Comparison of ENCODE assay signal across 9 mouse cellular contexts in genomic region chr9:79610286-79610685, GRCm38 (mm10).
DNase-seq lines count a peak whose midpoint lies in the region; ATAC-seq and TF ChIP-seq lines count a peak whose summit lies in the region.
"Had no signal": no experiment of that assay in that cellular context is flagged by ENCODE, and none has a peak within 500 bp of the region (broad histone marks: within the 10 kb centered on the region; RNA-seq: fewer than 3 reads in every experiment).

No protein-coding gene starts in this region.

- no peaks in the 10 kb centered on the region for H3K9me3 ChIP-seq in heart, embryonic 11.5 days (replicated peaks; ENCODE audit: control insufficient read depth, low read length)
- no peaks in the 10 kb centered on the region for H3K9me3 ChIP-seq in lung, postnatal 0 days (ENCODE audit: low read length)
- no peaks in the 10 kb centered on the region for H3K9me3 ChIP-seq in forebrain, postnatal 0 days (ENCODE audit: low read length)

- H3K27me3 ChIP-seq in heart, embryonic 11.5 days (ENCODE audit: control insufficient read depth, insufficient read depth, low read length): no peaks in the 10 kb centered on the region
- H3K27me3 ChIP-seq in lung, postnatal 0 days (replicated peaks; ENCODE audit: insufficient read depth, low read length): no peaks in the 10 kb centered on the region
- no peaks in the 10 kb centered on the region for H3K27me3 ChIP-seq in forebrain, postnatal 0 days (ENCODE audit: insufficient read depth, low read length)

- TF ChIP-seq EP300 in lung, postnatal 0 days (IDR thresholded peaks at IDR 0.05): no peak

- no peak for ATAC-seq in heart, embryonic 11.5 days (replicated peaks; ENCODE audit: insufficient number of reproducible peaks, low FRiP score, low TSS enrichment)
- peak; percentile 65; the same call in 1 of the 2 replicates for ATAC-seq in lung, postnatal 0 days
- ATAC-seq in erythroid progenitor cell, adult 5-6 weeks (replicated peaks; ENCODE audit: low FRiP score, poor library complexity, severe bottlenecking): no peak
- ATAC-seq in forebrain, postnatal 0 days: no peak

- 75% methylated on average over 6 of the region's 6 CpGs for WGBS in heart, embryonic 11.5 days (ENCODE audit: insufficient replicate concordance)
- 66% methylated on average over 6 of the region's 6 CpGs for WGBS in lung, postnatal 0 days
- 90% methylated on average over 6 of the region's 6 CpGs for WGBS in forebrain, postnatal 0 days

- intact Hi-C loops in left cerebral cortex, postnatal 10 days (cut with DNase I): no loop called here

- no peaks in the 10 kb centered on the region for H3K4me1 ChIP-seq in heart, embryonic 11.5 days (ENCODE audit: control insufficient read depth, insufficient read depth, low read length)
- H3K4me1 ChIP-seq in lung, postnatal 0 days (ENCODE audit: insufficient read depth, low read depth, low read length): no peaks in the 10 kb centered on the region
- peaks cover 7% of the 10 kb centered on the region; the same call in 1 of the 2 replicates for H3K4me1 ChIP-seq in forebrain, postnatal 0 days (ENCODE audit: insufficient read depth)

- no peak overlapping the region for H3K27ac ChIP-seq in heart, embryonic 11.5 days (ENCODE audit: low read depth, low read length)
- no peak overlapping the region for H3K27ac ChIP-seq in lung, postnatal 0 days (ENCODE audit: low read length)
- H3K27ac ChIP-seq in forebrain, postnatal 0 days (ENCODE audit: low read depth, low read length): no peak overlapping the region

- H3K9ac ChIP-seq in heart, embryonic 11.5 days (ENCODE audit: low read depth, low read length): no peak overlapping the region
- H3K9ac ChIP-seq in lung, postnatal 0 days (replicated peaks; ENCODE audit: low read depth): no peak overlapping the region
- no peak overlapping the region for H3K9ac ChIP-seq in forebrain, postnatal 0 days

- TF ChIP-seq CTCF in lung, postnatal 0 days (IDR thresholded peaks at IDR 0.05): no peak
- no peak for TF ChIP-seq CTCF in forebrain, postnatal 0 days (IDR thresholded peaks at IDR 0.05; ENCODE audit: low read depth)

- no peaks in the 10 kb centered on the region for H3K36me3 ChIP-seq in heart, embryonic 11.5 days (ENCODE audit: control insufficient read depth, insufficient read depth, low read length)
- H3K36me3 ChIP-seq in lung, postnatal 0 days (ENCODE audit: insufficient read depth, low read length): no peaks in the 10 kb centered on the region
- no peaks in the 10 kb centered on the region for H3K36me3 ChIP-seq in forebrain, postnatal 0 days (ENCODE audit: insufficient read depth)

- H3K4me3 ChIP-seq in heart, embryonic 11.5 days (ENCODE audit: low read depth, low read length): no peak overlapping the region
- H3K4me3 ChIP-seq in lung, postnatal 0 days (ENCODE audit: low read depth, low read length): no peak overlapping the region
- H3K4me3 ChIP-seq in forebrain, postnatal 0 days (ENCODE audit: low read depth, low read length): no peak overlapping the region
- H3K4me3 ChIP-seq: erythroblast, embryonic 14.5 days had no signal

- H3K4me2 ChIP-seq in heart, embryonic 11.5 days: no peak overlapping the region
- H3K4me2 ChIP-seq in lung, postnatal 0 days (replicated peaks; ENCODE audit: low read depth, low read length): no peak overlapping the region
- no peak overlapping the region for H3K4me2 ChIP-seq in forebrain, postnatal 0 days (ENCODE audit: low read depth)

- peak; percentile 24 to 56 for DNase-seq in heart, adult 9 months (ENCODE audit: low spot score in 2 of 2)
- peak; percentile 88 for DNase-seq in adrenal gland, adult 2 months
- DNase-seq in kidney, adult 8-10 months: peak; percentile 83 to 88
- DNase-seq in lung, postnatal 0 days (ENCODE audit: low spot score): peak; percentile 48
- no peak for DNase-seq in left cerebral cortex, postnatal 10 days (ENCODE audit: extremely low spot score in 1 of 2, low spot score in 2 of 2)
- DNase-seq in forebrain, postnatal 0 days: no peak

Comparison
In these comparisons a context has a peak if more than half of its experiments do, and no peak if none do; other contexts are left out.
1. DNase-seq: peak in heart, adult 9 months (2 of 2), adrenal gland, adult 2 months (single experiment), kidney, adult 8-10 months (2 of 2) and lung, postnatal 0 days (single experiment); none in left cerebral cortex, postnatal 10 days (0 of 2) and forebrain, postnatal 0 days (single experiment).